Mouse (Mus musculus) cerebellum, adult 8-10 months (tissue): ENCODE data around the gene Arl8b.
"Not testable (repeated sequence)": the region's sequence is repeated elsewhere in the genome, so short reads cannot be mapped to it uniquely, and the experiment has no call there.

Source experiments
- DNase-seq: peaks from one replicate; pipeline ENCODE4 v3.0.0; 2022

Gene Arl8b

GRCm38 (mm10) chr6:108837081-108837480 is 54.2 kb downstream of the Arl8b start:
- no peak for DNase-seq

GRCm38 (mm10) chr6:108837958-108838357 is 55.1 kb downstream of the Arl8b start:
- no peak for DNase-seq

DNA sequence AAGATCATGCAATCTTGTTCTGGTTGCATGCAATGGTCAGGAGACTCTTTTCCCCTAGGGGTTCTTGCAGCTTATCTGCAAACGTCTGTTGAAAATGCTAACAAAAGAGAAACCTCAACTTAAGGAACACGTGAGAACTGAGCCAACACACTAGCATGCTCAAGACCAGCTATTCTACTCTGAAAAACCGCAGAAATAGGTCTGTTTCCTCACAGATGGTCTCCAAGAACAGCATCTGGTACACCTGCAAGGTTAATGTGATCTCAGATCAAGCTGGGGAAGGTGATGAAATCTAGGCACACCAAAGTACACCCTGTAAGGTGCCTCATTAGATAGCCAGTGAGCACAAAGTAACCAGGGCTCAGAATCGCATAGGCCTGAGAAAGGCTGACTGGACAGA is 56.5 kb downstream of the Arl8b start:
- DNase-seq, result no peak

- DNase-seq, result no peak
Measured at GRCm38 (mm10) chr6:108840861-108841640, 58.2 kb downstream of the Arl8b start.

GRCm38 (mm10) chr6:108843664-108844063 is 60.8 kb downstream of the Arl8b start:
- no peak for DNase-seq

DNA sequence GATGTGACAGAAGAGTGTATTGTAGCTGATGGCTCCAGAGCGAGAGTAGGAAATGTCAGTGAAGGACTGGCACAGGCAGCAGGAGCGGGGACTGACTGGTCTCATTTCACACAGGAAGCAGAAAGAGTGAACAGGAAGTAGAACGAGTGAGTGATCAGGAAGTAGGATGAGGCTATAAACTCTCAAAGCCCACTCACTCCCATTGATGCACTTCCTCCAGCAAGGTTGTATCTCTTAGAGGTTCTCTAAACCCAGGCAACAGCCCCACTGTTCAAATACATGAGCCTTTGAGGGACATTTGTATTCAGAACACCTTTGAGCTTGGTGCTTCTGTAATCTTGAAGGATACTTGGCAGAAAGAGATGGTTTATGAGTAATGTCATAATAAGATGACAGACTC is 61.2 kb downstream of the Arl8b start:
- no peak for DNase-seq

GRCm38 (mm10) chr6:108844771-108845170 is 61.9 kb downstream of the Arl8b start:
- DNase-seq, result no peak

DNA sequence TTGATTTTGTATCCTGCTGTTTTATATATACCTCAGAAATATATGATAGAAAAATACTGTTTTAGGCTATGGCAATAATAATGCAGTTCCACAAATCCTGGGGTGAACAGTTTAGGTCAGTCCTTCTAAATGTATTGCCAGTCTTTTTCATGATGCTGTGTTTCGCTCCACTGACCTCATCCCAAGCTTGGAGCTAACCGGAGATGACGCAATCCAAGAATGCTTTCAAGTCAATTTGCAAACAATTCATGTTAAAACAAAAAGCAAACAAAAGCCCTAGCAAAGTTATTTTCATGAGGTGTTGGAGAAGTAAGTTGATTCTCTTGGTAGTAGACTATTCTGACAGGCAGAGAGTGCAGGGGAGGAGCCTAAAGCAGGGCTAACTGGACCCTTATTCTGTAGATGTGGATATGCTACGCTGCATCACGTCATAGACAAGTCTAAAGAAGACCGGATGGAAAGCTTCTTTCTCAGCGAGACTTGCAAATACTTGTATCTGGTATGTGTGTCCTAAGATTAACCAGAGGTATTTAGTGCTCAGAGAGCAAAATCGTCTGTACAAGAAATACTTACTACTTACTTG is 69.3 kb downstream of the Arl8b start:
- DNase-seq, result no peak

- DNase-seq, result no peak
Measured at GRCm38 (mm10) chr6:108852986-108853385, 70.1 kb downstream of the Arl8b start.

- DNase-seq, result no peak
Measured at GRCm38 (mm10) chr6:108858583-108858982, 75.7 kb downstream of the Arl8b start.

- no peak for DNase-seq
Measured at GRCm38 (mm10) chr6:108861226-108861625, 78.3 kb downstream of the Arl8b start.

- DNase-seq, result no peak
Measured at GRCm38 (mm10) chr6:108862548-108862947, 79.6 kb downstream of the Arl8b start.

GRCm38 (mm10) chr6:108866317-108866716 is 83.4 kb downstream of the Arl8b start:
- DNase-seq, result no peak

GRCm38 (mm10) chr6:108869031-108869430 is 86.1 kb downstream of the Arl8b start:
- DNase-seq, result not testable (repeated sequence)

GRCm38 (mm10) chr6:108870421-108870820 is 87.5 kb downstream of the Arl8b start:
- no peak for DNase-seq

DNA sequence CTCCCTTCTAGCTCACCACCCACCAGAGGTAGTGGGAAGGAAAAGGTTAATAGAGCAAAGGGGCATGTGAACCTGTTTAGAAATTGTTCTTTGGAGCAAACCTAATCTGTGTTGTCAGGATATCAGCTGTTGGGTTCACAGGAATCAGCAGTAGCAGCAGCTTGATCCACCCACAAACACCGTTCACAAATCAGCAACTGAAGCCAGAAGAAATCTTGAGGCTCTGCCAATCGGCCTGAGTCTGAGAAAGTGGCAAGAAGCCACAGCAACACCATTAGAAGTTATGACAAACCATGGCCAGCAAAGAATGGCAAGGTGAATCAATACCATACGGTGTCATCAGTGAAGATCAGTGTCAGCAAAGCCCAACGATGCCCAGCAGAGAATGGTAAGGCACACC is 88.4 kb downstream of the Arl8b start:
- DNase-seq, result no peak
